Mouse (Mus musculus) midbrain, embryonic 14.5 days (tissue): Measurements from ENCODE around the gene Axin2. TPM values are rescaled to one million over a fixed set of nuclear protein-coding genes. Genes with fewer than 3 reads are reported as not detected.

Source experiments
- ATAC-seq: fragments of 200-750 bp; cut with Nextera tagmentation; 2 replicates; pipeline ENCODE4 v1.8.0; 2017; ENCODE audit warnings: moderate number of reproducible peaks, moderate library complexity; ENCODE audit not compliant: low FRiP score, low TSS enrichment
- DNase-seq: peaks from one replicate; pipeline ENCODE4 v3.0.0-alpha.2; 2015
- H3K27ac ChIP-seq: fragments of 300-500 bp; sonication (generic); replicated peaks from 2 replicates; pipeline ENCODE4 v1.5.1; 2014; ENCODE audit warnings: mild to moderate bottlenecking, low read depth, low read length, moderate library complexity
- H3K27me3 ChIP-seq: fragments of 300-500 bp; sonication (generic); 2 replicates; pipeline ENCODE4 v1.6.1; 2014; ENCODE audit warnings: low read length, control low read depth, mixed read lengths; ENCODE audit not compliant: control insufficient read depth, insufficient read depth
- H3K36me3 ChIP-seq: fragments of 300-500 bp; sonication (generic); 2 replicates; pipeline ENCODE4 v1.6.1; 2014; ENCODE audit warnings: low read length, control low read depth; ENCODE audit not compliant: control insufficient read depth, insufficient read depth
- H3K4me1 ChIP-seq: fragments of 300-500 bp; sonication (generic); 2 replicates; pipeline ENCODE4 v1.6.1; 2014; ENCODE audit warnings: mild to moderate bottlenecking, antibody characterized with exemption, low read length, control low read depth; ENCODE audit not compliant: control insufficient read depth, insufficient read depth
- H3K4me2 ChIP-seq: fragments of 300-500 bp; sonication (generic); 2 replicates; pipeline ENCODE4 v1.6.1; 2014; ENCODE audit warnings: mild to moderate bottlenecking, low read length, moderate library complexity
- H3K4me3 ChIP-seq: fragments of 300-500 bp; sonication (generic); replicated peaks from 2 replicates; pipeline ENCODE4 v1.5.1; 2014; ENCODE audit warnings: low read depth, low read length
- H3K9ac ChIP-seq: fragments of 300-500 bp; sonication (generic); replicated peaks from 2 replicates; pipeline ENCODE4 v1.6.1; 2014; ENCODE audit warnings: mild to moderate bottlenecking, low read length, moderate library complexity
- H3K9me3 ChIP-seq: fragments of 300-500 bp; sonication (generic); 2 replicates; pipeline ENCODE4 v1.6.1; 2016; ENCODE audit warnings: low read length, control low read depth, mixed read lengths; ENCODE audit not compliant: control insufficient read depth
- WGBS: fragments of 180-500 bp; shearing (Covaris S2); extraction: QIAGEN DNeasy Blood & Tissue Kit; methylation state at CpG from one replicate; pipeline ENCODE4 v1.1.7; 2014; 5-methylcytosine and 5-hydroxymethylcytosine counted together
- polyA plus RNA-seq: library from polyadenylated mRNA; unstranded; fragments of >200 nt; fragmentation: Nextera tagmentation; extraction: Ambion mirVana; gene quantifications from 2 replicates; pipeline ENCODE4 v1.2.1, GENCODE M21; 2014

Gene Axin2
- polyA plus RNA-seq, 1 experiment from 2014 or later, result 19.4 TPM

- Histone ChIP-seq H3K9me3 (no peaks in the 10 kb centered on the region), H3K27ac (no peak overlapping the region), H3K4me1 (peaks cover 9% of the 10 kb centered on the region; the same call in 1 of the 2 replicates), H3K27me3 (no peaks in the 10 kb centered on the region), H3K4me3 (no peak overlapping the region), H3K4me2 (no peak overlapping the region), H3K36me3 (no peaks in the 10 kb centered on the region), H3K9ac (no peak overlapping the region)
- 73% methylated on average over 9 of the region's 9 CpGs for WGBS
- DNase-seq (no peak), ATAC-seq (no peak)
Measured at GRCm38 (mm10) chr11:108898063-108898462, 22.1 kb upstream of the Axin2 start.

- H3K27ac ChIP-seq, result no peak overlapping the region
- ATAC-seq (no peak), DNase-seq (no peak)
- no peak overlapping the region for H3K4me3 ChIP-seq
- H3K4me2 ChIP-seq, result no peak overlapping the region
- H3K9ac ChIP-seq, result no peak overlapping the region
- no peaks in the 10 kb centered on the region for H3K9me3 ChIP-seq
- no peaks in the 10 kb centered on the region for H3K36me3 ChIP-seq
- no peaks in the 10 kb centered on the region for H3K27me3 ChIP-seq
- peaks cover 8% of the 10 kb centered on the region; the same call in 1 of the 2 replicates for H3K4me1 ChIP-seq
- WGBS, result 82% methylated on average over 6 of the region's 6 CpGs
Measured at GRCm38 (mm10) chr11:108898483-108898882, 21.7 kb upstream of the Axin2 start.

- 79% methylated on average over 9 of the region's 10 CpGs for WGBS
- H3K27ac ChIP-seq, result no peak overlapping the region
- H3K27me3 ChIP-seq, result no peaks in the 10 kb centered on the region
- H3K36me3 ChIP-seq, result no peaks in the 10 kb centered on the region
- H3K4me1 ChIP-seq, result no peaks in the 10 kb centered on the region
- ATAC-seq (no peak), DNase-seq (peak; percentile 19)
- no peak overlapping the region for H3K9ac ChIP-seq
- H3K9me3 ChIP-seq, result no peaks in the 10 kb centered on the region
- no peak overlapping the region for H3K4me2 ChIP-seq
- H3K4me3 ChIP-seq, result no peak overlapping the region
Measured at GRCm38 (mm10) chr11:108900718-108901488, 19.2 kb upstream of the Axin2 start.

- Histone ChIP-seq H3K4me1 (no peaks in the 10 kb centered on the region), H3K9me3 (no peaks in the 10 kb centered on the region), H3K9ac (no peak overlapping the region), H3K27me3 (no peaks in the 10 kb centered on the region), H3K4me2 (no peak overlapping the region), H3K4me3 (no peak overlapping the region), H3K27ac (no peak overlapping the region), H3K36me3 (no peaks in the 10 kb centered on the region)
- ATAC-seq (no peak), DNase-seq (no peak)
- 70% methylated on average over 7 of the region's 7 CpGs for WGBS
Measured at GRCm38 (mm10) chr11:108901670-108902069, 18.5 kb upstream of the Axin2 start.

GRCm38 (mm10) chr11:108902303-108902702 lies 17.8 kb upstream of the Axin2 start:
- no peaks in the 10 kb centered on the region for H3K4me1 ChIP-seq
- H3K9me3 ChIP-seq, result no peaks in the 10 kb centered on the region
- H3K36me3 ChIP-seq, result no peaks in the 10 kb centered on the region
- 80% methylated on average over 4 of the region's 4 CpGs for WGBS
- ATAC-seq (no peak), DNase-seq (no peak)
- no peaks in the 10 kb centered on the region for H3K27me3 ChIP-seq
- no peak overlapping the region for H3K4me3 ChIP-seq
- H3K27ac ChIP-seq, result no peak overlapping the region
- H3K9ac ChIP-seq, result no peak overlapping the region
- H3K4me2 ChIP-seq, result no peak overlapping the region

- H3K9ac ChIP-seq, result no peak overlapping the region
- H3K9me3 ChIP-seq, result no peaks in the 10 kb centered on the region
- ATAC-seq (no peak), DNase-seq (no peak)
- peaks cover 5% of the 10 kb centered on the region; the same call in 1 of the 2 replicates for H3K4me1 ChIP-seq
- no peaks in the 10 kb centered on the region for H3K27me3 ChIP-seq
- H3K36me3 ChIP-seq, result no peaks in the 10 kb centered on the region
- H3K4me2 ChIP-seq, result no peak overlapping the region
- no peak overlapping the region for H3K27ac ChIP-seq
- H3K4me3 ChIP-seq, result no peak overlapping the region
- 81% methylated on average over 7 of the region's 7 CpGs for WGBS
Measured at GRCm38 (mm10) chr11:108906590-108907254, 13.4 kb upstream of the Axin2 start.

- DNase-seq, result no peak
- 13% methylated on average over 24 of the region's 24 CpGs for WGBS
- Histone ChIP-seq H3K9me3 (no peaks in the 10 kb centered on the region), H3K4me2 (peak overlapping the region; percentile 17; the same call in 1 of the 2 replicates), H3K36me3 (no peaks in the 10 kb centered on the region), H3K4me3 (no peak overlapping the region), H3K9ac (no peak overlapping the region), H3K27me3 (no peaks in the 10 kb centered on the region), H3K27ac (no peak overlapping the region), H3K4me1 (peaks cover 5% of the 10 kb centered on the region; the same call in 1 of the 2 replicates)
- ATAC-seq, result no peak
Measured at GRCm38 (mm10) chr11:108909396-108910195, 10.6 kb upstream of the Axin2 start.

GRCm38 (mm10) chr11:108910328-108910886 lies 9.7 kb upstream of the Axin2 start:
- 0 out of 2 replicates have a peak, but pooled peaks cover 3% of the 10 kb centered on the region for H3K9me3 ChIP-seq
- DNase-seq (no peak), ATAC-seq (no peak)
- no peaks in the 10 kb centered on the region for H3K36me3 ChIP-seq
- no peak overlapping the region for H3K27ac ChIP-seq
- H3K4me1 ChIP-seq, result peaks cover 5% of the 10 kb centered on the region; the same call in 1 of the 2 replicates
- H3K4me3 ChIP-seq, result no peak overlapping the region
- 15% methylated on average over 14 of the region's 14 CpGs for WGBS
- no peak overlapping the region for H3K4me2 ChIP-seq
- H3K27me3 ChIP-seq, result no peaks in the 10 kb centered on the region
- no peak overlapping the region for H3K9ac ChIP-seq
